Mouse (Mus musculus) E14TG2a.4 (cell line): ENCODE measurements around the gene Fkbp4.
A peak's percentile ranks its signal among the peaks of the same experiment; 100 is the strongest.

Source experiments
- CTCF ChIP-seq: conservative IDR thresholded peaks from 2 replicates; pipeline ENCODE4 v1.5.1; 2014; ENCODE audit warnings: low read length
- NANOG ChIP-seq: IDR thresholded peaks from 2 replicates; pipeline ENCODE4 v1.6.1; 2014; ENCODE audit warnings: borderline replicate concordance, low read length, mixed read lengths
- POU5F1 ChIP-seq: IDR thresholded peaks from 2 replicates; pipeline ENCODE4 v1.6.1; 2014; ENCODE audit warnings: low read length, borderline replicate concordance

DNA sequence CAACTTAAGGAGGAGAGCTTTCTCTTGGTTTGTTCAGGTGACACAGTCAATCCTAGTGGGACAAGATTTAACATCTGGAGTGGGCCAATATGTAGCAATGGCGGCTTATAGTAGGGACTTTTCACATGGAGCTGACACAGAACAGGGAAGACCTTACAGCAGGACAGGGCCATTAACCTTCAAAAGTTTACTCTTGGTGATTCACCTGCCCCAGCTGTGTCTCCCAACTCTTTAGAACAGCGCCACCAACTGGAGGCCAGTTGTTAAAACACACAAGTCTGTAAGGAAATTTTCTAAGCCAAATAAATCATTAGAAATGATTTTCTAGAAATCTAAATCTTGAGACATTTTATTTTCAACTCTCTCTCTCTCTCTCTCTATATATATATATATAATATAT, 28.8 kb upstream of the Fkbp4 start:
- TF ChIP-seq CTCF (peak; percentile 73), POU5F1 (no peak), NANOG (no peak)
